Mouse (Mus musculus) C2C12 (cell line): ENCODE results near the gene Shmt1.

Source experiments
- CEBPB ChIP-seq: IDR thresholded peaks from one replicate; pipeline ENCODE4 v1.6.1; 2011; ENCODE audit warnings: low read depth, mild to moderate bottlenecking, control low read depth, moderate library complexity
- CTCF ChIP-seq: IDR thresholded peaks from one replicate; pipeline ENCODE4 v1.5.1; 2011; ENCODE audit not compliant: control insufficient read depth, insufficient read depth, insufficient read length
- FOSL1 ChIP-seq: IDR thresholded peaks from one replicate; pipeline ENCODE4 v1.8.0; 2011; ENCODE audit warnings: mild to moderate bottlenecking, low read length; ENCODE audit not compliant: poor library complexity, insufficient read depth, severe bottlenecking
- MAX ChIP-seq: IDR thresholded peaks from one replicate; pipeline ENCODE4 v1.6.1; 2011; ENCODE audit warnings: mild to moderate bottlenecking, control low read depth
- MYOD1 ChIP-seq: IDR thresholded peaks from one replicate; pipeline ENCODE4 v1.6.1; 2011; ENCODE audit warnings: low read depth; ENCODE audit not compliant: control insufficient read depth, insufficient read length
- USF1 ChIP-seq: IDR thresholded peaks from one replicate; pipeline ENCODE4 v1.6.1; 2011; ENCODE audit warnings: low read depth, mild to moderate bottlenecking, control low read depth, moderate library complexity

- TF ChIP-seq USF1, result no peak
- no peak for TF ChIP-seq CTCF
- no peak for TF ChIP-seq MYOD1
- no peak for TF ChIP-seq CEBPB
- TF ChIP-seq FOSL1, result no peak
- TF ChIP-seq MAX, result no peak
Measured at GRCm38 (mm10) chr11:60827241-60827945, 15.9 kb upstream of the Shmt1 start.
